Mouse (Mus musculus): ENCODE results near the gene Ifna7. TPM values are rescaled to one million over a fixed set of nuclear protein-coding genes. Genes with fewer than 3 reads are reported as not detected.

Ifna7 gene
- not detected for total RNA-seq (2023)

DNA sequence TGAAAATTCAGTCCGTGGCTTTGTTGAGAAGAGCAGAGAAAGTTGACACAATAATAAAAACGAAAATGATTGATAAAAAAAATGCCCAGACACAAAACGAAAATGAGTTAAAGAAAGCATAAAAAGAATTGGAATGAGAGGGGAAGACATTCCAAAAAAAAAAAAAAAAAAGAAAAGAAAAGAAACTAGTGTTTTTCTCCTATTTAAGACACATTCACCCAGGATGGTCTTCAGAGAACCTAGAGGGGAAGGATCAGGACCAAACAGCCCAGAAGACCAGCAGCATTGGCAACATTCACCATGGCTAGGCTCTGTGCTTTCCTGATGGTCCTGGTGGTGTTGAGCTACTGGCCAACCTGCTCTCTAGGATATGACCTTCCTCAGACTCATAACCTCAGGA lies at the start of gene Ifna7:
Ifna7 (plus strand) TSS at position 301 of the 400 bp plus-strand sequence.

DNA sequence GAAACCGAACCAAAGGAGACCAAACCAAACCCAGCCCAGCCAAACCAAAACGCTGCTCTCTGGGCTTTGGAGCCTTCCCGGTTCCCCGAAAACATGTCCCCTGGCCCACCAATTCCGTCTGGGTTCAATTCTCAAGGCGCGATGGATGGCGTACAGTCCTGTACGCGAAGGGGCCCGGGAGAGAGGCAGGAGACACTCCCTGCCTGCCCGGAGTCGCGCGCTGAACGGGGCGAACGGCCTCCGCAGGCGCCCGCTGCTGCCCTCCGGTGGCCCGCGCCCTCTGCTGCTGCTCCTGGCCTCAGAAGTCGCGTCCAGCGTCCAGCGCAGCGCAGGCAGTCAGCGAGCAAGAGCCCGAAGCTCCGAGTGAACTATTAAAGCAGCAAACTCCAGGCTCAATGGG lies 42.5 kb upstream of the Ifna7 start, which contains the start of gene Gm13290:
Gm13290 (plus strand) TSS at position 301 of the 400 bp plus-strand sequence.

DNA sequence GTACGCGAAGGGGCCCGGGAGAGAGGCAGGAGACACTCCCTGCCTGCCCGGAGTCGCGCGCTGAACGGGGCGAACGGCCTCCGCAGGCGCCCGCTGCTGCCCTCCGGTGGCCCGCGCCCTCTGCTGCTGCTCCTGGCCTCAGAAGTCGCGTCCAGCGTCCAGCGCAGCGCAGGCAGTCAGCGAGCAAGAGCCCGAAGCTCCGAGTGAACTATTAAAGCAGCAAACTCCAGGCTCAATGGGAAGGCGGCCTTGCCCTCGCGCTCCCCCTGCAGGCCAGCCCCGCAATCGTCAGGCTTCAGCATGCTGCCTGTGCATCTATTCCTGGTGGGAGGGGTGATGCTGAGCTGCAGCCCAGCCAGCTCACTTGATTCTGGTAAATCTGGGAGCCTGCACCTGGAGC lies 39.4 kb upstream of the Ifna7 start, which contains the start of gene Gm13289:
Gm13289 (plus strand) TSS at position 301 of the 400 bp plus-strand sequence.

DNA sequence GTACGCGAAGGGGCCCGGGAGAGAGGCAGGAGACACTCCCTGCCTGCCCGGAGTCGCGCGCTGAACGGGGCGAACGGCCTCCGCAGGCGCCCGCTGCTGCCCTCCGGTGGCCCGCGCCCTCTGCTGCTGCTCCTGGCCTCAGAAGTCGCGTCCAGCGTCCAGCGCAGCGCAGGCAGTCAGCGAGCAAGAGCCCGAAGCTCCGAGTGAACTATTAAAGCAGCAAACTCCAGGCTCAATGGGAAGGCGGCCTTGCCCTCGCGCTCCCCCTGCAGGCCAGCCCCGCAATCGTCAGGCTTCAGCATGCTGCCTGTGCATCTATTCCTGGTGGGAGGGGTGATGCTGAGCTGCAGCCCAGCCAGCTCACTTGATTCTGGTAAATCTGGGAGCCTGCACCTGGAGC lies 36.5 kb upstream of the Ifna7 start, which contains the start of gene Gm13272:
Gm13272 (plus strand) TSS at position 301 of the 400 bp plus-strand sequence.

DNA sequence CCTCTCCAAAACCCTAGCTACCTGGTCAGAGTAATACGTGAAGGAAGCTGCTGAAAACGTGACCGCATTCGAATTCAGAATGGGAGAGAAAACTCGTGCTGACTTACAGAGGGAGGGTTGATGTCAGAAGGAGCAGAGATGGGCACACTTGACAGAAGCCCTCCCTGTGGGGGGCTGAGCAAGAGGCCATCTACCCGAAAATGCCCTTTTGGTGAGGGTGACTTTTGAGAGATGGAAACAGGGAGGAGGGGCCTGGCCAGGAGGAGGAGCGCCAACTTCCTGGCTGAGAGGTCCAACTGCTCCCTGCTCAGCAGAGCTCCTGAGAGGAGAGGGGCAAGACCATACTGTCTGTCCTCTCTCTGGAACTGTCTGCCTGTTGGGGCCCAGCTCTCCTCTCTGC lies 34.2 kb upstream of the Ifna7 start, which contains the start of gene Ifnz:
Ifnz (plus strand) TSS at position 301 of the 400 bp plus-strand sequence.

DNA sequence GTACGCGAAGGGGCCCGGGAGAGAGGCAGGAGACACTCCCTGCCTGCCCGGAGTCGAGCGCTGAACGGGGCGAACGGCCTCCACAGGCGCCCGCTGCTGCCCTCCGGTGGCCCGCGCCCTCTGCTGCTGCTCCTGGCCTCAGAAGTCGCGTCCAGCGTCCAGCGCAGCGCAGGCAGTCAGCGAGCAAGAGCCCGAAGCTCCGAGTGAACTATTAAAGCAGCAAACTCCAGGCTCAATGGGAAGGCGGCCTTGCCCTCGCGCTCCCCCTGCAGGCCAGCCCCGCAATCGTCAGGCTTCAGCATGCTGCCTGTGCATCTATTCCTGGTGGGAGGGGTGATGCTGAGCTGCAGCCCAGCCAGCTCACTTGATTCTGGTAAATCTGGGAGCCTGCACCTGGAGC lies 30.6 kb upstream of the Ifna7 start, which contains the start of gene Gm13276:
Gm13276 (plus strand) TSS at position 301 of the 400 bp plus-strand sequence.

DNA sequence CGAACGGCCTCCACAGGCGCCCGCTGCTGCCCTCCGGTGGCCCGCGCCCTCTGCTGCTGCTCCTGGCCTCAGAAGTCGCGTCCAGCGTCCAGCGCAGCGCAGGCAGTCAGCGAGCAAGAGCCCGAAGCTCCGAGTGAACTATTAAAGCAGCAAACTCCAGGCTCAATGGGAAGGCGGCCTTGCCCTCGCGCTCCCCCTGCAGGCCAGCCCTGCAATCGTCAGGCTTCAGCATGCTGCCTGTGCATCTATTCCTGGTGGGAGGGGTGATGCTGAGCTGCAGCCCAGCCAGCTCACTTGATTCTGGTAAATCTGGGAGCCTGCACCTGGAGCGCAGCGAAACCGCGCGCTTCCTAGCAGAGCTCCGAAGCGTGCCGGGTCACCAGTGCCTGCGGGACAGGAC lies 27.6 kb upstream of the Ifna7 start, which contains the start of gene Gm13277:
Gm13277 (plus strand) TSS at position 231 of the 400 bp plus-strand sequence.

DNA sequence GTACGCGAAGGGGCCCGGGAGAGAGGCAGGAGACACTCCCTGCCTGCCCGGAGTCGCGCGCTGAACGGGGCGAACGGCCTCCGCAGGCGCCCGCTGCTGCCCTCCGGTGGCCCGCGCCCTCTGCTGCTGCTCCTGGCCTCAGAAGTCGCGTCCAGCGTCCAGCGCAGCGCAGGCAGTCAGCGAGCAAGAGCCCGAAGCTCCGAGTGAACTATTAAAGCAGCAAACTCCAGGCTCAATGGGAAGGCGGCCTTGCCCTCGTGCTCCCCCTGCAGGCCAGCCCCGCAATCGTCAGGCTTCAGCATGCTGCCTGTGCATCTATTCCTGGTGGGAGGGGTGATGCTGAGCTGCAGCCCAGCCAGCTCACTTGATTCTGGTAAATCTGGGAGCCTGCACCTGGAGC lies 24.8 kb upstream of the Ifna7 start, which contains the start of gene Gm13278:
Gm13278 (plus strand) TSS at position 301 of the 400 bp plus-strand sequence.

DNA sequence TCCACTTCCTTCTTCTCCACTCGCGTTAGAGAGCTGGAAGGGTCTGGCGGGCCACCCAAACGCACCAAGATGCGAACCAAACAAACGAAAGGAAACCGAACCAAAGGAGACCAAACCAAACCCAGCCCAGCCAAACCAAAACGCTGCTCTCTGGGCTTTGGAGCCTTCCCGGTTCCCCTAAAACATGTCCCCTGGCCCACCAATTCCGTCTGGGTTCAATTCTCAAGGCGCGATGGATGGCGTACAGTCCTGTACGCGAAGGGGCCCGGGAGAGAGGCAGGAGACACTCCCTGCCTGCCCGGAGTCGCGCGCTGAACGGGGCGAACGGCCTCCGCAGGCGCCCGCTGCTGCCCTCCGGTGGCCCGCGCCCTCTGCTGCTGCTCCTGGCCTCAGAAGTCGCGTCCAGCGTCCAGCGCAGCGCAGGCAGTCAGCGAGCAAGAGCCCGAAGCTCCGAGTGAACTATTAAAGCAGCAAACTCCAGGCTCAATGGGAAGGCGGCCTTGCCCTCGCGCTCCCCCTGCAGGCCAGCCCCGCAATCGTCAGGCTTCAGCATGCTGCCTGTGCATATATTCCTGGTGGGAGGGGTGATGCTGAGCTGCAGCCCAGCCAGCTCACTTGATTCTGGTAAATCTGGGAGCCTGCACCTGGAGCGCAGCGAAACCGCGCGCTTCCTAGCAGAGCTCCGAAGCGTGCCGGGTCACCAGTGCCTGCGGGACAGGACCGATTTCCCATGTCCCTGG lies 21.9 kb upstream of the Ifna7 start, which contains the start of gene Gm13275:
Gm13275 (plus strand) TSS at position 552 of the 740 bp plus-strand sequence.

DNA sequence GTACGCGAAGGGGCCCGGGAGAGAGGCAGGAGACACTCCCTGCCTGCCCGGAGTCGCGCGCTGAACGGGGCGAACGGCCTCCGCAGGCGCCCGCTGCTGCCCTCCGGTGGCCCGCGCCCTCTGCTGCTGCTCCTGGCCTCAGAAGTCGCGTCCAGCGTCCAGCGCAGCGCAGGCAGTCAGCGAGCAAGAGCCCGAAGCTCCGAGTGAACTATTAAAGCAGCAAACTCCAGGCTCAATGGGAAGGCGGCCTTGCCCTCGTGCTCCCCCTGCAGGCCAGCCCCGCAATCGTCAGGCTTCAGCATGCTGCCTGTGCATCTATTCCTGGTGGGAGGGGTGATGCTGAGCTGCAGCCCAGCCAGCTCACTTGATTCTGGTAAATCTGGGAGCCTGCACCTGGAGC lies 18.9 kb upstream of the Ifna7 start, which contains the start of gene Gm13279:
Gm13279 (plus strand) TSS at position 301 of the 400 bp plus-strand sequence.

DNA sequence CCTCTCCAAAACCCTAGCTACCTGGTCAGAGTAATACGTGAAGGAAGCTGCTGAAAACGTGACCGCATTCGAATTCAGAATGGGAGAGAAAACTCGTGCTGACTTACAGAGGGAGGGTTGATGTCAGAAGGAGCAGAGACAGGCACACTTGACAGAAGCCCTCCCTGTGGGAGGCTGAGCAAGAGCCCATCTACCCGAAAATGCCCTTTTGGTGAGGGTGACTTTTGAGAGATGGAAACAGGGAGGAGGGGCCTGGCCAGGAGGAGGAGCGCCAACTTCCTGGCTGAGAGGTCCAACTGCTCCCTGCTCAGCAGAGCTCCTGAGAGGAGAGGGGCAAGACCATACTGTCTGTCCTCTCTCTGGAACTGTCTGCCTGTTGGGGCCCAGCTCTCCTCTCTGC lies 16.7 kb upstream of the Ifna7 start, which contains the start of gene Gm13285:
Gm13285 (plus strand) TSS at position 301 of the 400 bp plus-strand sequence.

DNA sequence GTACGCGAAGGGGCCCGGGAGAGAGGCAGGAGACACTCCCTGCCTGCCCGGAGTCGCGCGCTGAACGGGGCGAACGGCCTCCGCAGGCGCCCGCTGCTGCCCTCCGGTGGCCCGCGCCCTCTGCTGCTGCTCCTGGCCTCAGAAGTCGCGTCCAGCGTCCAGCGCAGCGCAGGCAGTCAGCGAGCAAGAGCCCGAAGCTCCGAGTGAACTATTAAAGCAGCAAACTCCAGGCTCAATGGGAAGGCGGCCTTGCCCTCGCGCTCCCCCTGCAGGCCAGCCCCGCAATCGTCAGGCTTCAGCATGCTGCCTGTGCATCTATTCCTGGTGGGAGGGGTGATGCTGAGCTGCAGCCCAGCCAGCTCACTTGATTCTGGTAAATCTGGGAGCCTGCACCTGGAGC lies 13.1 kb upstream of the Ifna7 start, which contains the start of gene Gm13287:
Gm13287 (plus strand) TSS at position 301 of the 400 bp plus-strand sequence.

DNA sequence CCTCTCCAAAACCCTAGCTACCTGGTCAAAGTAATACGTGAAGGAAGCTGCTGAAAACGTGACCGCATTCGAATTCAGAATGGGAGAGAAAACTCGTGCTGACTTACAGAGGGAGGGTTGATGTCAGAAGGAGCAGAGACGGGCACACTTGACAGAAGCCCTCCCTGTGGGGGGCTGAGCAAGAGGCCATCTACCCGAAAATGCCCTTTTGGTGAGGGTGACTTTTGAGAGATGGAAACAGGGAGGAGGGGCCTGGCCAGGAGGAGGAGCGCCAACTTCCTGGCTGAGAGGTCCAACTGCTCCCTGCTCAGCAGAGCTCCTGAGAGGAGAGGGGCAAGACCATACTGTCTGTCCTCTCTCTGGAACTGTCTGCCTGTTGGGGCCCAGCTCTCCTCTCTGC lies 10.8 kb upstream of the Ifna7 start, which contains the start of gene Gm13288:
Gm13288 (plus strand) TSS at position 301 of the 400 bp plus-strand sequence.

DNA sequence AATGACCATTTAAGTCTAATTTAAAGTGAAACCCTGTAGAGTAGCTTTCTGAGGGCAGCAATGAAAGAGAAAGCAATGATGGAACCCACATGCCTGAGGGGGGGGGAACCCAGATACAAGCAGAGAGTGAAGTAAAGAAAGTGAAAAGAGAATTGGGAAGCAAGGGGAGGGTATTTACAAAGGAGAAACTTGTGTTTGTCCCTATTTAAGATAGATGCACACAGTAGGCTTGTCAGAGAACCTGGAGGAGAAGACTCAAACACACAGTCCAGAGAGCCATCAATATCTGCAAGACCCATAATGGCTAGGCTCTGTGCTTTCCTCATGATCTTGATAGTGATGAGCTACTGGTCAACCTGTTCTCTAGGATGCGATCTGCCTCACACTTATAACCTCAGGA lies 3.6 kb downstream of the Ifna7 start, which contains the start of gene Ifna11:
Ifna11 (plus strand) TSS at position 301 of the 400 bp plus-strand sequence.

DNA sequence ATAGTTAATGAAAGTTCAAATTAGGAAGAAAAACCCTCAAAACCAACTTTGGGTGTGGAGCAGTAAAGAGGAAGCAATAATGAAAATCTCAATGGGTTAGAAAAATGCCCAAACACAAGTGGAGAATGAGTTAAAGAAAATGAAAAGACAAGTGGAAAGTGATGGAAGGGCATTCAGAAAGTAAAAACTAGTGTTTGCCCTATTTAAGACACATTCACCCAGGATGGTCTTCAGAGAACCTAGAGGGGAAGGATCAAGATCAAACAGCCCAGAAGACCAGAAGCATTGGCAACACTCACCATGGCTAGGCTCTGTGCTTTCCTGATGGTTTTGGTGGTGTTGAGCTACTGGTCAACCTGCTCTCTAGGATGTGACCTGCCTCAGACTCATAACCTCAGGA lies 11.1 kb downstream of the Ifna7 start, which contains the start of gene Ifna6:
Ifna6 (plus strand) TSS at position 301 of the 400 bp plus-strand sequence.

DNA sequence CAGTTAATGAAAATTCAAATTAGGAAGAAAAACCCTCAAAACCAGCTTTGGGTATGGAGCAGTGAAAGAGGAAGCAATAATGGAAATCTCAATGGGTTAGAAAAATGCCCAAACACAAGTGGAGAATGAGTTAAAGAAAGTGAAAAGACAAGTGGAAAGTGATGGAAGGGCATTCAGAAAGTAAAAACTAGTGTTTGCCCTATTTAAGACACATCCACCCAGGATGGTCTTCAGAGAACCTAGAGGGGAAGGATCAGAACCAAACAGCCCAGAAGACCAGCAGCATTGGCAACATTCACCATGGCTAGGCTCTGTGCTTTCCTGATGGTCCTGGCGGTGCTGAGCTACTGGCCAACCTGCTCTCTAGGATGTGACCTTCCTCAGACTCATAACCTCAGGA lies 19.2 kb downstream of the Ifna7 start, which contains the start of gene Ifna5:
Ifna5 (plus strand) TSS at position 301 of the 400 bp plus-strand sequence.

DNA sequence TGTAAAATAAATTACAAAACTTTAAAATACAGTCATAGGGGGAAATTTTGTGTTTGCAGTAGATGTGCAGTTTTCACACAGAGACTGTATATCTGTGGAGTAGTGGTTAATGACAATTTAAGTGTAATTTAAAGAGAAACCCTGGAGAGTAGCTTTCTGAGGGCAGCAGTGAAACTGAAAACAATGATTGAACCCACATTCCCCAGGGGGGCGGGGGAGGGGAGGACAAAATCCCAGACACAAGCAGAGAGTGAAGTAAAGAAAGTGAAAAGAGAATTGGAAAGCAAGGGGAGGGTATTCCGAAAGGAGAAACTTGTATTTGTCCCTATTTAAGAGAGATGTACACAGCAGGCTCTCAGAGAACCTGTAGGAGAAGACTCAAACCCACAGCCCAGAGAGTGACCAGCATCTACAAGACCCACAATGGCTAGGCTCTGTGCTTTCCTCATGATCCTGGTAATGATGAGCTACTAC lies 25.4 kb downstream of the Ifna7 start, which contains the start of gene Ifna4:
Ifna4 (plus strand) TSS at position 424 of the 474 bp plus-strand sequence.

DNA sequence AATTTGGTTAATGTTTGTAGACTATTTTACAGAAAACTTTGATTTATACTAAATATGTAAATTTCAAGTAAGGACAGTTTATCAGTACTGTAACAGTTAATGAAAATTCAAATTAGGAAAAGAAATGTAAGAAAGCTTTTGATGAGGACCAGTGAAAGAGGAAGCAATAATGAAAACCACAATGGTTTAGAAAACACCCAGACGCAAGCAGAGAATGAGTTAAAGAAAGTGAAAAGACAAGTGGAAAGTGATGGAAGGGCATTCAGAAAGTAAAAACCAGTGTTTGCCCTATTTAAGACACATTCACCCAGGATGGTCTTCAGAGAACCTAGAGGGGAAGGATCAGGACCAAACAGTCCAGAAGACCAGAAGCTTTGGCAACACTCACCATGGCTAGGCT lies 33.7 kb downstream of the Ifna7 start, which contains the start of gene Ifna1:
Ifna1 (plus strand) TSS at position 390 of the 400 bp plus-strand sequence.

Other genes starting within 250 kb of the Ifna7 start
- not detected for gene Ifna14, start 244.4 kb upstream of the Ifna7 start, total RNA-seq (2023)
- not detected for gene Ifna9, start 223.8 kb upstream of the Ifna7 start, total RNA-seq (2023)
- gene Ifna12, start 212.9 kb upstream of the Ifna7 start, total RNA-seq (2023): not detected
- gene C87499, start 181.8 kb upstream of the Ifna7 start, total RNA-seq (2023): not detected
- not detected for gene Ifna13, start 171.8 kb upstream of the Ifna7 start, total RNA-seq (2023)
- not detected for gene Ifna16, start 139.3 kb upstream of the Ifna7 start, total RNA-seq (2023)
- not detected for gene Ifna2, start 132.3 kb upstream of the Ifna7 start, total RNA-seq (2023)
- gene Ifnab, start 124.9 kb upstream of the Ifna7 start, total RNA-seq (2023): not detected
- 1 to 10 TPM; 1.5 to 2.7 TPM for gene Gm26566, start 94.4 kb upstream of the Ifna7 start, total RNA-seq (2023)
- 10 to 100 TPM; 48.9 to 52.0 TPM for gene Klhl9, start 93.8 kb upstream of the Ifna7 start, total RNA-seq (2023)
- gene Gm13271, start 61.4 kb upstream of the Ifna7 start, total RNA-seq (2023): not detected
- gene Gm13283, start 56.1 kb upstream of the Ifna7 start, total RNA-seq (2023): not detected
- under 1 TPM in 1 of 2 experiments, not detected in 1; 0.64 TPM for gene Gm13290, start 42.4 kb upstream of the Ifna7 start, total RNA-seq (2023)
- not detected for gene Gm13289, start 39.3 kb upstream of the Ifna7 start, total RNA-seq (2023)
- not detected for gene Gm13272, start 36.4 kb upstream of the Ifna7 start, total RNA-seq (2023)
- gene Ifnz, start 34.1 kb upstream of the Ifna7 start, total RNA-seq (2023): not detected
- gene Gm13276, start 30.5 kb upstream of the Ifna7 start, total RNA-seq (2023): not detected
- gene Gm13277, start 27.6 kb upstream of the Ifna7 start, total RNA-seq (2023): not detected
- gene Gm13278, start 24.7 kb upstream of the Ifna7 start, total RNA-seq (2023): not detected
- not detected for gene Gm13275, start 21.7 kb upstream of the Ifna7 start, total RNA-seq (2023)
- gene Gm13279, start 18.8 kb upstream of the Ifna7 start, total RNA-seq (2023): not detected
- gene Gm13285, start 16.6 kb upstream of the Ifna7 start, total RNA-seq (2023): not detected
- gene Gm13287, start 13.0 kb upstream of the Ifna7 start, total RNA-seq (2023): not detected
- gene Gm13288, start 10.7 kb upstream of the Ifna7 start, total RNA-seq (2023): not detected
- not detected for gene Ifna11, start 3.7 kb downstream of the Ifna7 start, total RNA-seq (2023)
- not detected for gene Ifna6, start 11.2 kb downstream of the Ifna7 start, total RNA-seq (2023)
- gene Ifna5, start 19.3 kb downstream of the Ifna7 start, total RNA-seq (2023): not detected
- not detected for gene Ifna4, start 25.6 kb downstream of the Ifna7 start, total RNA-seq (2023)
- gene Ifna1, start 33.9 kb downstream of the Ifna7 start, total RNA-seq (2023): not detected
- not detected for gene Ifne, start 64.0 kb downstream of the Ifna7 start, total RNA-seq (2023)

Measured in T-cell, adult 66 days (primary cell).